Mouse (Mus musculus): ENCODE measurements around the gene Cx3cr1. TPM values are rescaled to one million over a fixed set of nuclear protein-coding genes. Genes with fewer than 3 reads are reported as not detected.

Cx3cr1 gene
- polyA plus RNA-seq, 1 experiment = 0.01 TPM

DNA sequence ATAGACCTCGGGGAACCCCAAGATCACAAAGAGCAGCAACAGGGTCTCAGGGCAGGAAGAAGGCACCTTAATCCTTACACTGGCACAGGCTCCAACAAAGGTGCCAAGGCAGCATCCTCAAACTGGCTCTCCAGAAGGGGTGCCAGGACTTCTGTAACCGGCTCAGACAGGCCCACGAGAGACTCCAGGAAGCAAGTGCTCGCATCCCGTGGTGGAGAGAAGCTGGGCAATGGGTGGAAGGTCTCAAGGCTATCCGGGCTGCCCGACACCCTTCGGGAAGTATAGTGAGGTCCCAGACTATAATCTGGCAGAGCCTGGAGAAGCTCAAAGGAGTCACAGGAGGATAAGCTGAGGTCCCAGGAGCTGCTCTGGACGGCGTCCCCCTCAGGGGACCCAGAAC, 97.5 kb downstream of the Cx3cr1 start:
- TF ChIP-seq TAL1 (IDR thresholded peaks at IDR 0.05; ENCODE audit: low read length) (no peak), GATA1 (IDR thresholded peaks at IDR 0.05; ENCODE audit: low read length) (no peak)
- no peaks in the 10 kb centered on the region for H3K27me3 ChIP-seq (ENCODE audit: control insufficient read depth)
- peaks cover 12% of the 10 kb centered on the region; the same call in 1 of the 2 replicates for H3K36me3 ChIP-seq (ENCODE audit: control insufficient read depth)
- no peak overlapping the region for H3K4me3 ChIP-seq (replicated peaks)
- H3K9me3 ChIP-seq (ENCODE audit: control insufficient read depth, low read length) = no peaks in the 10 kb centered on the region; the same call in 1 of the 2 replicates
- peaks cover 6% of the 10 kb centered on the region for H3K4me1 ChIP-seq (ENCODE audit: control insufficient read depth)

DNA sequence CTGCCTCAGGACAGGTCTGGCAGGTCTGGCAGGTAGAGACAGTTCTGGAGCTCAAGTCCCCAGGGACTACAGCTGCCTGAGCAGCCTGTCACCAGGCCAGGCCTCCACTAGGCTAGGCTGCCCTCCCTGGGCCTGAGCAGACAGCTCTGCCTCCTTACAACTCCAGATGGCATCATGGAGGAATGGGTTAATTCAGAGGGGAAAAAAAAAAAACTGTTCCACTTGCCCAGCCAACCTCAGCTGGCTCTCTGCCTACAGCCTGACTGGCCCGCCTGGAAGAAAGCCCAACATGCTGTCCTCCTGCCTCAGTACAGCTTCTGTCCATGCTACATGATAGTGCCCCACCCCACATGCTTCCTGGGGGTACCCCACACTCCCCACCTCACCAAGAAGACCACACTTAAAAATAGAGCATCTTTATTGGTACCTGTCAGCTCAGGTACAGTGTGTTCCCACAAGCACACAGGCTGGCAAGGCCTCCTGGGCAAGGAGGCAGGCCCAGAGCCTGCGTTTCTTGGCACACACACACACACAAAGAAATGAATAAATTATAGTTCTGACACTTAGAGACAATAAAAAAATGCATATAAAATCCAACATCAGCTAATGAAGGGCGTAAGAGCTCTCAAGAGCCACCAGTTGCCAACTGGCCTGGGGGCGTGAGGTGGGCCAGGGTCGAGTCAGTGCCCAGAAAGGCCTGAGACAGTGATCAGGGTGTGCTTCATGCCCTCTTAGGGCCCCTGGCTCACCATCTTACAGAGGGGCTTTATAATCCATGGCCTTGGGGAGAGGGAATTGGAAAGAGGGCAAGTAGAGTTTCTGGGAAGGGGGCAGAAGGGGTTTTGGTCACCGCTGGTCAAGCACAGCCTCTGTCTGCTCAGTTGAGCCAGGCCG, 98.7 kb downstream of the Cx3cr1 start:
- TF ChIP-seq TAL1 (IDR thresholded peaks at IDR 0.05; ENCODE audit: low read length) (no peak), GATA1 (IDR thresholded peaks at IDR 0.05; ENCODE audit: low read length) (no peak)
- Histone ChIP-seq H3K9me3 (ENCODE audit: control insufficient read depth, low read length) (no peaks in the 10 kb centered on the region; the same call in 1 of the 2 replicates), H3K36me3 (ENCODE audit: control insufficient read depth) (peaks cover 12% of the 10 kb centered on the region; the same call in 1 of the 2 replicates), H3K27me3 (ENCODE audit: control insufficient read depth) (no peaks in the 10 kb centered on the region), H3K4me1 (ENCODE audit: control insufficient read depth) (no peaks in the 10 kb centered on the region), H3K4me3 (replicated peaks) (no peak overlapping the region)

DNA sequence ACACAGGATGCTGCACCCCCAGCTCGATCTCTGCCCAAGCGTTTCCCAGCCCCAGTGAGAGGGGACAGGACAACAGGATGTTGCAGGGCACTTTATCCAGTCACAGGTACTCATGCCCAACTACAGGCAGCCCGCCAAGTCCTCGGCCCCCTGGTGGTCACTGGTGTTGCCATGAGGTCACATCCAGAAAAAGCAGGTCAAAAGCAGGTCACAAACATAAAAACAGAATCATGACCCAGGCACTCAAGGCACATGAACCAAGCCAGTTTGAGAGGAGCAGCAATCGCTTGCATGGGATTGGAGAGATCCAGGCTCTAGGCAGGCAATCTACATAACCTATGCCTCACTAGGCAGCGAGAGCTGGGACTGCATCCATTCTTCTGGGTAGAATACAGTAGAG, 99.5 kb downstream of the Cx3cr1 start:
- H3K36me3 ChIP-seq (ENCODE audit: control insufficient read depth) = peaks cover 12% of the 10 kb centered on the region; the same call in 1 of the 2 replicates
- H3K4me1 ChIP-seq (ENCODE audit: control insufficient read depth) = no peaks in the 10 kb centered on the region
- no peaks in the 10 kb centered on the region for H3K27me3 ChIP-seq (ENCODE audit: control insufficient read depth)
- H3K4me3 ChIP-seq (replicated peaks) = no peak overlapping the region
- H3K9me3 ChIP-seq (ENCODE audit: control insufficient read depth, low read length) = no peaks in the 10 kb centered on the region; the same call in 1 of the 2 replicates
- no peak for TF ChIP-seq GATA1 (IDR thresholded peaks at IDR 0.05; ENCODE audit: low read length)
- no peak for TF ChIP-seq TAL1 (IDR thresholded peaks at IDR 0.05; ENCODE audit: low read length)

DNA sequence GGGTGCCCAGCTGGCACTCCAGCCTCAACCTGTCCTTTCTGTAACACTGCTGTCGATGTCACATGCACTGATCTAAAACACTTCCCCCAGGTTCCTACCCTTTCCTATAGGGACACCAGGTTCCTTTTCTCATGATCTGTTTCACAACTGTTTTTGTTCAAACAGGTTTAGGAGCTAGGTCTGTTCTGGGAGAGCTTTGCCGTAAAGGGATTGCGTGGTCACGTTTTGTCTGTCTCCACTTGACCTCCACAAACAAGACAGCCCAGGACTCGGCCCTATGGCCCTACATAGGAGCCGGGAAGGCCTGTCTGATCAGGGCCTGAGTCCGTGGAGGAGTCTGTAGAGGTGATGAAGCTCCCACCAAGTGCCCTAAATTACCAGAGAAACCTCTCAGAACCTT, 99.9 kb downstream of the Cx3cr1 start:
- no peak for TF ChIP-seq TAL1 (IDR thresholded peaks at IDR 0.05; ENCODE audit: low read length)
- TF ChIP-seq GATA1 (IDR thresholded peaks at IDR 0.05; ENCODE audit: low read length) = no peak
- H3K36me3 ChIP-seq (ENCODE audit: control insufficient read depth) = peaks cover 12% of the 10 kb centered on the region; the same call in 1 of the 2 replicates
- no peaks in the 10 kb centered on the region for H3K4me1 ChIP-seq (ENCODE audit: control insufficient read depth)

DNA sequence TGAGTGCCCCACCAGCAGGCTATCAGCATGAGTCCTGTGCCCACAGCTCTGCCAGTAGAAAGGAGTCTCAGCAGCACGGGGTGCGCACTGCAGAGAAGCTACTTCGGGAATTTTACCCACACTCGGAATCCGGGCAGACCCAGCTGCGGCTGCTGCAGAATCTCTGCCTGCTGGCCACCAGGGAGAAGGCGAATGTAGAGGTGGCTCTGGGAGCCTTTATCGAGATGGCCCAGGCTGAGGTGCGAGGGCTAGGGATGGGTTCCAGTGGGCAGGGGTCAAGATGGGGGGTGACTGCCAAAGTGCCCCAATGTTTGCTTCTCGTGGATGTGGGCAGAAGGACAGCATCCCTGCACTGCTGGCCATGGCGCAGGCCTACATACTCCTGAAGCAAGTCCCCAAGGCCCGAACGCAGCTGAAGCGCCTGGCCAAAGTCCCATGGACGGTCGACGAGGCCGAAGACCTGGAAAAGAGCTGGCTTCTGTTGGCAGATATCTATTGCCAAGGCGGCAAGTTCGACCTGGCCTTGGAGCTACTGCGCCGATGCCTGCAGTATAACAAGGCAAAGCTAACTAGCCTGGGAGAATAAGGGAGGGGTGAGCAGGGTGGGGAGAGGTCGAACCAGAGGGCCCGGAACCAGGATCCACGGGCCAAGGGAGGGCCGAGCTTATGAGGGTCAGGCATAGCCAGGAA, 103.3 kb downstream of the Cx3cr1 start:
- TF ChIP-seq TAL1 (IDR thresholded peaks at IDR 0.05; ENCODE audit: low read length) = no peak
- no peak for TF ChIP-seq GATA1 (IDR thresholded peaks at IDR 0.05; ENCODE audit: low read length)
- H3K36me3 ChIP-seq (ENCODE audit: control insufficient read depth) = no peaks in the 10 kb centered on the region
- H3K27me3 ChIP-seq (ENCODE audit: control insufficient read depth) = no peaks in the 10 kb centered on the region
- no peak overlapping the region for H3K4me3 ChIP-seq (replicated peaks)
- no peaks in the 10 kb centered on the region for H3K9me3 ChIP-seq (ENCODE audit: control insufficient read depth, low read length)
- H3K4me1 ChIP-seq (ENCODE audit: control insufficient read depth) = peaks cover 8% of the 10 kb centered on the region

More for the DNA sequence above, 99.9 kb downstream of the Cx3cr1 start:
- H3K9me3 ChIP-seq (ENCODE audit: control insufficient read depth, low read length) = no peaks in the 10 kb centered on the region; the same call in 1 of the 2 replicates
- H3K27me3 ChIP-seq (ENCODE audit: control insufficient read depth) = no peaks in the 10 kb centered on the region
- H3K4me3 ChIP-seq (replicated peaks) = no peak overlapping the region

DNA sequence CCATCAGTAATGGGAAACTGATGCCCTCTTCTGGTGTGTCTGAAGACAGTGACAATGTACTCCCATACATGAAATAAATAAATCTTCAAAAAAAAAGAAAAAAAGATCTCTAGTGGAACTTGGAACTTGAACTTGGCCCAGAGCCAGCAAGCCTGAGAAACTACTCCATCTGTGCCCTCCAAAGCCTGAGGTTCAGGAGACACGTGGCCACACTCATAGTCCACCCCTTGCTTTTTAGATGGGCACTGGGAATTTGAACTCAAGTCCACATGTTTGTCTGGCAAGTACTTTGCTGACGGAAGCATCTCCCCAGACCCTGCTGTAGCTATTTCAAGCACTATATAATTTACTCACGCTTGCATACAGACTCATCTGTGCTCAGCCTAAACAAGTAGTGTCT, 104.5 kb downstream of the Cx3cr1 start:
- Histone ChIP-seq H3K27me3 (ENCODE audit: control insufficient read depth) (no peaks in the 10 kb centered on the region), H3K4me1 (ENCODE audit: control insufficient read depth) (peaks cover 8% of the 10 kb centered on the region), H3K9me3 (ENCODE audit: control insufficient read depth, low read length) (no peaks in the 10 kb centered on the region), H3K4me3 (replicated peaks) (no peak overlapping the region), H3K36me3 (ENCODE audit: control insufficient read depth) (no peaks in the 10 kb centered on the region)
- TF ChIP-seq GATA1 (IDR thresholded peaks at IDR 0.05; ENCODE audit: low read length) (no peak), TAL1 (IDR thresholded peaks at IDR 0.05; ENCODE audit: low read length) (no peak)

DNA sequence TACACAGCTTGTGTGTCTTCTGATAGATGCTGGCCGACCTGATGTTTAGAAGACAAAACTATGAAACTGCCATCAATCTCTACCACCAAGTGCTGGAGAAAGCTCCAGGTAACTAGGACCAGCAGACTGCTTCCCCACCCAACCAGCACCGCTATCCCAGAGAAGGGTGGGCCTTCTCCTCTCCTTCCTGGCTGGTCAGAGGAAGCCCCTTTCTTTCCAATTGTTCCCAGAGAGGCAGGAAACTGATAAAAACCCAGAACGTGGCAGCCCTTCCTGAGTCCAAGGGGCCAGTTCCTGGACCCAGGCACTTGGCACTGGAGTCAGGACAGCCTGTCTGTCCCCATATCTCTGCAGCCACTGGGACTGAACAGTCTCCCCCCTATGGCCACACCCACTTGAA, 105.5 kb downstream of the Cx3cr1 start:
- H3K9me3 ChIP-seq (ENCODE audit: control insufficient read depth, low read length) = no peaks in the 10 kb centered on the region
- H3K27me3 ChIP-seq (ENCODE audit: control insufficient read depth) = no peaks in the 10 kb centered on the region
- TF ChIP-seq TAL1 (IDR thresholded peaks at IDR 0.05; ENCODE audit: low read length) = no peak
- no peak for TF ChIP-seq GATA1 (IDR thresholded peaks at IDR 0.05; ENCODE audit: low read length)
- no peak overlapping the region for H3K4me3 ChIP-seq (replicated peaks)
- H3K4me1 ChIP-seq (ENCODE audit: control insufficient read depth) = peaks cover 8% of the 10 kb centered on the region
- no peaks in the 10 kb centered on the region for H3K36me3 ChIP-seq (ENCODE audit: control insufficient read depth)

DNA sequence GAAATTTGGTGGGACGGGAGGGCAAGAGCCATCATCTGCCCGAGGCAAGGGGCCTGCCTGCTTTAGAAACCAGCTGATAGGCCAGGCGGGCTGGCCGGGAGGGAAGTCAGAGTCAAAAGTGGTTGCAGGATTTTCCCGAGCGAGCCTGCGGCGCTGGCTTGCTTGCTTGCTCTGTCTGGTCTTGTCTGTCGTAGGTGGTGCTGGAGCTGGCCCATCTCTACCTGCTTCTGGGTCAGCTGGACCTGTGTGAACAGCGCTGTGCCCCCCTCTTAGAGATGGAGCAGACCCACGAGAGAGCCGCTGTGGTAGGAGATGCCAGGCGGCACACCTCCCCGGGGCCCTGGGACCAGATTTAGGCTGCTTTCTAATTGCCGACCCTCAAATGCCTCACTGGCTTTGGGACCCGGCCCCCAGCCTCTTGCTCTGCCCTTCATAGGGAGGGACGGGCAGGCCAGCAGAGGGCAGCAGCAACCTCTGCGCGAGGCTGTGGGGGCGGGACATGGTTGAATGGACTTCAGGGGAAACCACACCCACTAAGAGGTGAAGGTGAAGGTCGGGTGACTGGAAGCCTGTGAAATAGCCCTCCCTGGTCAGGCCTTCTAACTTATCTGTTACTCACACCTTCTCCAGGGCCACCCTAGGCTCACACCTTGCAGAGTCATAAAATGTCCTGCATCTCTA, 106.6 kb downstream of the Cx3cr1 start:
- no peaks in the 10 kb centered on the region for H3K36me3 ChIP-seq (ENCODE audit: control insufficient read depth)
- no peak for TF ChIP-seq TAL1 (IDR thresholded peaks at IDR 0.05; ENCODE audit: low read length)
- TF ChIP-seq GATA1 (IDR thresholded peaks at IDR 0.05; ENCODE audit: low read length) = no peak
- H3K9me3 ChIP-seq (ENCODE audit: control insufficient read depth, low read length) = no peaks in the 10 kb centered on the region
- H3K4me1 ChIP-seq (ENCODE audit: control insufficient read depth) = peaks cover 8% of the 10 kb centered on the region
- H3K27me3 ChIP-seq (ENCODE audit: control insufficient read depth) = no peaks in the 10 kb centered on the region
- H3K4me3 ChIP-seq (replicated peaks) = no peak overlapping the region
